Mouse (Mus musculus): ENCODE measurements at regions not wholly inside any gene's neighbourhood (a gene's known extent, or its start where the extent isn't known, plus 50 kb on each side); places are given as distances from the start of the nearest gene placed in this dataset.

GRCm38 (mm10) chr2:116985549-116985948 lies 107.1 kb downstream of the Tmco5 start:
- no peaks in the 10 kb centered on the region for H3K9me3 ChIP-seq (replicated peaks; ENCODE audit: control insufficient read depth, low read length, poor library complexity, severe bottlenecking)
- WGBS, result 72% methylated on average over 5 of the region's 5 CpGs
- no peak overlapping the region for H3K4me2 ChIP-seq (ENCODE audit: low read length)
- H3K4me3 ChIP-seq (ENCODE audit: low read depth, low read length), result no peak overlapping the region
- no peak overlapping the region for H3K27ac ChIP-seq (ENCODE audit: low read length)
- H3K27me3 ChIP-seq (ENCODE audit: control insufficient read depth, insufficient read depth, low read depth, low read length), result no peaks in the 10 kb centered on the region
- no peak for ATAC-seq
- H3K36me3 ChIP-seq (ENCODE audit: control insufficient read depth, insufficient read depth, low read length), result no peaks in the 10 kb centered on the region
- H3K4me1 ChIP-seq (ENCODE audit: control insufficient read depth, insufficient read depth, low read length), result no peaks in the 10 kb centered on the region
- no peak overlapping the region for H3K9ac ChIP-seq (ENCODE audit: low read depth, low read length)

DNA sequence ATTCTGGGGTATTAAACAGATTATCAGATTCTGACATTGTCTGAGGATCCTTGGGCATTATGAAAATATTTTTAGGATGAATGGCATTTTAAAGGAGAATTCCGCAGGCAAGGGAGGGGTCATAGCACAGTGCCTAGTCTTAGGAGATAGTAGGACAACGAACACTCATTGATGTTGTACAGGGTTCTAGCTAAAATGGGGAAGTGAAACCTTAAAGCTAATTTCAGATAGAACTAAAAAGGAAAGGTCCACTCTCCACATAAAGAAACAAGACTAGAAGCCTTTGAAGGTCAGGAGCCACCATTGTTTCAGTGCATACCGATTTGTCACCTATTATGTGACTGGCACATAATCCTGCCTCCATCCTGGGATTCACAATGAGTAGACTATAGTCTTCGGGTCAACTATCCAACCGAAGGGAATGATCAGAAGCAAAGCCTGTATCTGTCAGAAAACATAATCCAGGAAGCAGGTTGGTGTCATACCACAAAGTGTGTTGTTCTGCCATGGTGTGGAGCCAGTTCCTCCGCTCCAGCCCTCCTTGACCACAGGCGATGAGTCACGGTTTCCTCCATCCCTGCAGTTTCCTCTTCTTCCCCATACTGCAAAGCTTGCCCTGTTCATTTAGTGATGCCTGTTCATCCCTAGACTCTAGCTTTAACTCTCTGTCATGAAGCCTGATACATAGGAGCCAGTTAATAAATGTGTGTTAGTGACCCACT lies 110.6 kb downstream of the Tmco5 start:
- no peak overlapping the region for H3K9ac ChIP-seq (ENCODE audit: low read depth, low read length)
- WGBS, result 84% methylated on average over 8 of the region's 8 CpGs
- no peak overlapping the region for H3K27ac ChIP-seq (ENCODE audit: low read length)
- H3K9me3 ChIP-seq (replicated peaks; ENCODE audit: control insufficient read depth, low read length, poor library complexity, severe bottlenecking), result no peaks in the 10 kb centered on the region
- ATAC-seq, result no peak
- no peak overlapping the region for H3K4me2 ChIP-seq (ENCODE audit: low read length)
- H3K4me1 ChIP-seq (ENCODE audit: control insufficient read depth, insufficient read depth, low read length), result no peaks in the 10 kb centered on the region
- H3K4me3 ChIP-seq (ENCODE audit: low read depth, low read length), result no peak overlapping the region
- no peaks in the 10 kb centered on the region for H3K27me3 ChIP-seq (ENCODE audit: control insufficient read depth, insufficient read depth, low read depth, low read length)
- no peaks in the 10 kb centered on the region for H3K36me3 ChIP-seq (ENCODE audit: control insufficient read depth, insufficient read depth, low read length)

DNA sequence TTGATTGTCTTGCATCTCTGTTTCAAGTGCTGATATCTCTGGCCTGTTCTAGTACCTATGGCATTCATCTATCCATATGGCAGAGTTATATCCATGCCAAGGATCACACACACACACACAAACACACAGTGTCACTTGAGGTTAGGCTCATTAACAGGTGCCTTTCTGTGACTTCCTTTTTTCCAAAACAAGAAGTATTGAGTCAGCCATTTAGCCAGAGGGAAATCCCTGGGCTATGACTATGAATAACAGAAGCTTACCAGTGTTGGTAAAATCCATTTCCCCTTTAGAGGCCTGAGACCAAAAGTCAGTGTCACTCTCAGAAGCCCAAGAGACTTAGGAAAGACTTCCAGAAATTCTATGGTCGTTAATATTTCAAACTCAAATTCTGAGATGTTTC lies 111.6 kb downstream of the Tmco5 start:
- H3K4me1 ChIP-seq (ENCODE audit: control insufficient read depth, insufficient read depth, low read length), result no peaks in the 10 kb centered on the region
- 88% methylated on average over 1 of the region's 1 CpGs for WGBS
- H3K27me3 ChIP-seq (ENCODE audit: control insufficient read depth, insufficient read depth, low read depth, low read length), result no peaks in the 10 kb centered on the region
- H3K9me3 ChIP-seq (replicated peaks; ENCODE audit: control insufficient read depth, low read length, poor library complexity, severe bottlenecking), result no peaks in the 10 kb centered on the region
- H3K4me3 ChIP-seq (ENCODE audit: low read depth, low read length), result no peak overlapping the region
- no peak overlapping the region for H3K27ac ChIP-seq (ENCODE audit: low read length)
- no peaks in the 10 kb centered on the region for H3K36me3 ChIP-seq (ENCODE audit: control insufficient read depth, insufficient read depth, low read length)
- no peak for ATAC-seq
- H3K9ac ChIP-seq (ENCODE audit: low read depth, low read length), result no peak overlapping the region
- no peak overlapping the region for H3K4me2 ChIP-seq (ENCODE audit: low read length)

GRCm38 (mm10) chr2:116991561-116992042 lies 113.1 kb downstream of the Tmco5 start:
- Histone ChIP-seq H3K36me3 (ENCODE audit: control insufficient read depth, insufficient read depth, low read length) (no peaks in the 10 kb centered on the region), H3K9ac (ENCODE audit: low read depth, low read length) (no peak overlapping the region), H3K4me1 (ENCODE audit: control insufficient read depth, insufficient read depth, low read length) (no peaks in the 10 kb centered on the region), H3K27me3 (ENCODE audit: control insufficient read depth, insufficient read depth, low read depth, low read length) (no peaks in the 10 kb centered on the region), H3K27ac (ENCODE audit: low read length) (no peak overlapping the region), H3K4me2 (ENCODE audit: low read length) (no peak overlapping the region), H3K4me3 (ENCODE audit: low read depth, low read length) (no peak overlapping the region), H3K9me3 (replicated peaks; ENCODE audit: control insufficient read depth, low read length, poor library complexity, severe bottlenecking) (no peaks in the 10 kb centered on the region)
- ATAC-seq, result no peak
- 51% methylated on average over 6 of the region's 6 CpGs for WGBS

DNA sequence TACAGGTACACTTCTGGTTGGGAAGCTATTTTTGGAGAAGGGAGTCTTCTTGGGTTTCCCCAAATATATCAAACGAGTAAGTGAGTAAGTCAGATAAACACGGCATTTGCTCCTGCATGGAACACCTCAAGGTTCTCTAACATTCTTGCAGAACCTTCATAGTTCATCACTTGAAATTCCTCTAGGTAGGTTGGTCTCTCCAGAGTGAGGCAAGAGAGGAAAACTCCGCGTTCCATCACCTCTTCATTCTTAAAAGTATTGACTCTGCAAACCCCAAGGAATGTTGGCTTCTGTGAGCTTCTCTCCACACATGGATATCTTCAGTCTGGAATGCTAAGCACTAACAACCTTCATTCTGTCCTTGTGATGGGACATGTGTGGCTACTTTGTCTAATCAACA lies 115.2 kb downstream of the Tmco5 start:
- Histone ChIP-seq H3K9me3 (replicated peaks; ENCODE audit: control insufficient read depth, low read length, poor library complexity, severe bottlenecking) (no peaks in the 10 kb centered on the region), H3K27me3 (ENCODE audit: control insufficient read depth, insufficient read depth, low read depth, low read length) (no peaks in the 10 kb centered on the region)
- no peak for ATAC-seq

DNA sequence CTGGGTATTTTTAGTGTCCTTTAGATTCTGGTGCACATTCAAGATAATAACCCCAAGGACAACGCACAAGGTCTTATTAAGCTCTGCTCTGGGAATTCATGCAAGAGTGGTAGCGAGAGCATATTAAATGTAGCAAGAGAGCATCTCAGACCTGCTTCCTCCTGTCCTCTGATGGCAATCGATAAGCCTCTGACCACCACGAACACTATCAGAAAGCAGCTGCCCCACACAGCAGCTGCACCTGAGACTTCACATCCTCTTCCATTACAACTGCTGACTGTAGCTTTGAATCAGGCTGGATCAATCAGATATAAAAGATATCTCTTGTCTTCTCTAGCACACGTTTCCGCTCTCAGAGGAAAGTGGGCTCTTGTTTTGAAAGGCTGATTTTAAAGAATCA lies 117.8 kb downstream of the Tmco5 start:
- Histone ChIP-seq H3K4me1 (ENCODE audit: control insufficient read depth, insufficient read depth, low read length) (no peaks in the 10 kb centered on the region), H3K9me3 (replicated peaks; ENCODE audit: control insufficient read depth, low read length, poor library complexity, severe bottlenecking) (no peaks in the 10 kb centered on the region), H3K9ac (ENCODE audit: low read depth, low read length) (no peak overlapping the region), H3K4me3 (ENCODE audit: low read depth, low read length) (no peak overlapping the region), H3K36me3 (ENCODE audit: control insufficient read depth, insufficient read depth, low read length) (no peaks in the 10 kb centered on the region), H3K4me2 (ENCODE audit: low read length) (no peak overlapping the region), H3K27ac (ENCODE audit: low read length) (no peak overlapping the region), H3K27me3 (ENCODE audit: control insufficient read depth, insufficient read depth, low read depth, low read length) (no peaks in the 10 kb centered on the region)
- peak; percentile 45; the same call in 1 of the 2 replicates for ATAC-seq
- 56% methylated on average over 6 of the region's 6 CpGs for WGBS

More for the DNA sequence above, 115.2 kb downstream of the Tmco5 start:
- H3K4me2 ChIP-seq (ENCODE audit: low read length), result no peak overlapping the region
- H3K4me1 ChIP-seq (ENCODE audit: control insufficient read depth, insufficient read depth, low read length), result no peaks in the 10 kb centered on the region
- H3K27ac ChIP-seq (ENCODE audit: low read length), result no peak overlapping the region
- H3K9ac ChIP-seq (ENCODE audit: low read depth, low read length), result no peak overlapping the region
- WGBS, result 95% methylated on average over 4 of the region's 4 CpGs
- H3K4me3 ChIP-seq (ENCODE audit: low read depth, low read length), result no peak overlapping the region
- H3K36me3 ChIP-seq (ENCODE audit: control insufficient read depth, insufficient read depth, low read length), result no peaks in the 10 kb centered on the region

DNA sequence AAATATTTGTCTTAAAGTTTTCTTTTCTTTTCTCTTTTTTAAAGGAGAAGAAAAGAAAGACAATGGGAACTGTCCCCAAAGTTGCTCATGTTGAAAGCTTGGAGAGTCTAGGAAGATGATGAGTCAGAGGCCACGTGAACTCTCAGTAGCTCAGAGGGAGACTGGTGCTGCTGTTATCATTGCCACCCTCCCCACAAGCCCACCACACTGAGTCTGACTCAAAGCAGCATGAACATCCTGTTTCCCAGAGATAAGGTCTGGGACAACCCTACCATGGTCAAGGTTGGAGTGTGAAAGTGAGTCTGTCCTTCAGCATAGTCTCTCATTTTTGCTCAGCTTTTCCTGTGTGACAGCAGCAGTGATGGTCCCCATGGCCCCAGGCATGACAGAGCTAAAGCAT lies 120.3 kb downstream of the Tmco5 start:
- no peaks in the 10 kb centered on the region for H3K4me1 ChIP-seq (ENCODE audit: control insufficient read depth, insufficient read depth, low read length)
- no peaks in the 10 kb centered on the region for H3K27me3 ChIP-seq (ENCODE audit: control insufficient read depth, insufficient read depth, low read depth, low read length)
- H3K4me3 ChIP-seq (ENCODE audit: low read depth, low read length), result no peak overlapping the region
- no peak for ATAC-seq
- H3K9ac ChIP-seq (ENCODE audit: low read depth, low read length), result no peak overlapping the region
- no peaks in the 10 kb centered on the region for H3K9me3 ChIP-seq (replicated peaks; ENCODE audit: control insufficient read depth, low read length, poor library complexity, severe bottlenecking)
- WGBS, result 69% methylated on average over 1 of the region's 1 CpGs
- no peaks in the 10 kb centered on the region for H3K36me3 ChIP-seq (ENCODE audit: control insufficient read depth, insufficient read depth, low read length)
- H3K4me2 ChIP-seq (ENCODE audit: low read length), result no peak overlapping the region
- H3K27ac ChIP-seq (ENCODE audit: low read length), result no peak overlapping the region

GRCm38 (mm10) chr2:116999592-116999991 lies 121.1 kb downstream of the Tmco5 start:
- H3K27ac ChIP-seq (ENCODE audit: low read length), result no peak overlapping the region
- no peaks in the 10 kb centered on the region for H3K9me3 ChIP-seq (replicated peaks; ENCODE audit: control insufficient read depth, low read length, poor library complexity, severe bottlenecking)
- H3K9ac ChIP-seq (ENCODE audit: low read depth, low read length), result no peak overlapping the region
- H3K4me2 ChIP-seq (ENCODE audit: low read length), result no peak overlapping the region
- no peaks in the 10 kb centered on the region for H3K4me1 ChIP-seq (ENCODE audit: control insufficient read depth, insufficient read depth, low read length)
- H3K36me3 ChIP-seq (ENCODE audit: control insufficient read depth, insufficient read depth, low read length), result no peaks in the 10 kb centered on the region
- no peak for ATAC-seq
- no peaks in the 10 kb centered on the region for H3K27me3 ChIP-seq (ENCODE audit: control insufficient read depth, insufficient read depth, low read depth, low read length)
- 82% methylated on average over 5 of the region's 5 CpGs for WGBS
- no peak overlapping the region for H3K4me3 ChIP-seq (ENCODE audit: low read depth, low read length)

DNA sequence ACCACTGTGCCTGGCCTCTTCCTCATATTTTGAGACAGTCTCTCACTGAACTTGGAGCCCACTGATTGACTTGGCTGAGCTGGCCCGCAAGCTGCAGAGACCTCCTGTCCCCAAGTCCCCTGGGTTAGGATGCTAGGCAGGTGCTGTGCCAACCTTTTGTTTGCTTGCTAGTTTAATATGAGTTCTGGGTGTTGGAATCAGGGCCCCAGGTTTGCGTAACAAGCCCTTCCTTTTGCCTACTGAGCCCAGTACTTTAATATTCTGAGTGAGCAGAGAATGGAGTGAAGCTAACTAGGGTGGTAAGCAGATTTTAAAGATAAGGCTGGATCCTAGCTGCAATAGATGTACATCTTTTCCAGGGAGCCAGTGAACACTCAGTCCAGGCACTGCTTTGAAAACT lies 117.2 kb upstream of the Spred1 start:
- H3K27ac ChIP-seq (ENCODE audit: low read length), result no peak overlapping the region
- no peaks in the 10 kb centered on the region for H3K27me3 ChIP-seq (ENCODE audit: control insufficient read depth, insufficient read depth, low read depth, low read length)
- H3K4me2 ChIP-seq (ENCODE audit: low read length), result no peak overlapping the region
- H3K36me3 ChIP-seq (ENCODE audit: control insufficient read depth, insufficient read depth, low read length), result no peaks in the 10 kb centered on the region
- H3K4me1 ChIP-seq (ENCODE audit: control insufficient read depth, insufficient read depth, low read length), result no peaks in the 10 kb centered on the region
- no peak overlapping the region for H3K9ac ChIP-seq (ENCODE audit: low read depth, low read length)
- WGBS, result 97% methylated on average over 2 of the region's 2 CpGs
- ATAC-seq, result no peak
- no peaks in the 10 kb centered on the region for H3K9me3 ChIP-seq (replicated peaks; ENCODE audit: control insufficient read depth, low read length, poor library complexity, severe bottlenecking)
- no peak overlapping the region for H3K4me3 ChIP-seq (ENCODE audit: low read depth, low read length)
